Mouse (Mus musculus): ENCODE measurements around the gene Ank3.

The Ank3 gene

GRCm38 (mm10) chr10:69672545-69672944, 274.0 kb downstream of the Ank3 start:
- DNase-seq, result no peak

DNA sequence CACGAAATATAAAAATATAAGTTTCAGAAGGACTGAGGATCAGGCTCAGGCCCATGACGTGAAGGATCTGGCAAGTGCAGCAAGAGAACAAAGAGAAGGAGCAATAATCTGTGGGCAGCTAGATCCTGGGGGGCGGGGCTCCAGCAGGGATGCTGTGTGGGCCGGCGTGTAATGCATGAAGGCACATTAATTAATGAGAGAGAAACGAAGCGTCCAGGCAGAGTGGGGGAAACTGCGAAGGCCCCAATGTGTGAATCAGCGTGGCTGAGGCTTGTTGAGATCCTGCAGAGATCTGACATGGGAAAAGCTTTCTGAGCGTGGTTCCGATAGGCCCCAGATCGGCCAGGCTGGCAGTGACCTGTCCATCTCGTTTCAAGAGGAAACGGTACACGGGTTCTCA, 279.7 kb downstream of the Ank3 start:
- no peak for DNase-seq

DNA sequence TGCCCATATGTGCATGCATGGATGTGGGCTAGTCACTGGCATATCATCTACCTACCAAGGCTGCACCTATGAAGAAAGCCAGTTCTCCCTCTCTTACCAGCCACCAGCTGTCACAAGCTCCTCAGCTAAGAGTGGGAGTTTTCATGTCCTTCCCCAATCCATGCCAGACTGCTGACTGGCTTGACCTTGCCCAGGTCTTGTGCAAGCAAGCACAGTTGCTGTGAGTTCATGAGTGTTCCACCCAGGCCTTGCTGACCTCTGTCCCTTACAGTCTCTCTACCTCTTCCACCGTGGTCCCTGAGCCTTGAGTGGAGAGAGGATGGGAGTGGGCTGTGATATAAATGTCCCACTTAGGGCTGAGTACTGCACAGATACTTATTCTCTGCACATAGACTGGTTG, 287.8 kb downstream of the Ank3 start:
- DNase-seq, result no peak

DNA sequence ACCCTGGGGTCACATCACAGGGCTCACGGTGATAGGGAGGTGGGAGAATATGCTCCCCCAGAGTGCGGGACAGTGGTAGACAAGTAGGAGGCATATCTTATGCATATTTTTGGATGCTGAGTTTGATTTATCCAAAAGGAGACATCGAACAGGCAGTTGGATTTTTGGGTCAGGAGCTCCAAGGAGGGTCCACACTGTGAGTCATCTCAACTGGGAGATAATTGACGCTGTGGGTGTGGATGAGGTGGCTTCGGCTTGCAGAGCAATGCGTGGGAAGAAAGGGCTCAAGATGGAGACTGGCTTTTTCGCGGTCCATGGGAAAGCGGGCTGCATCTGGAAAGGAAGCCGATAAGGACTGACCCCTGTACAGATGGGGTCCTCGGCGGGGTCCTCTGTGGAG, 290.5 kb downstream of the Ank3 start:
- no peak for DNase-seq

GRCm38 (mm10) chr10:69690131-69690960, 291.8 kb downstream of the Ank3 start:
- no peak for DNase-seq

DNA sequence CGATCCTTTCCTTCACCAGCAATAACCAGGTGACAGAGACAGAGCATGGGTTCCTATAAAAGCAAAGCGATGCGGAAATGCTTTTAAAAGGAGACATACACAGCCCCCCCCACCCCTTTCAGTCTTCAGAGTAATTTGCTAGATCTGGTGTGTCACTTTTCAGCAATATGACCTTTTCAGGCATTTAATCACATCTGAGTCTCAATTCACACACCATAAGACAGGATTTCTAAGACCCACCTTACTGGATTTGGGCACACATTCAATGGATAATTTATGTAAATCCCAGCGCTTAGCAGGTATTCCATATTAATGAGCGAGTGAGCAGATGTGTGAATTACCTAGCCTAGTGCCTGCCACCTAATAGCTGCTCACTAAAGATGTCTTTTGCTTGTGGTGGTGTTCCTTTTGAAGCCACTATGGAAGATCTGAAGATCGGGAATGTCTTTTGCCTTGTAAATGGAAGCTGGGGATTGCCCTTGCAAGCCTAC, 292.4 kb downstream of the Ank3 start:
- no peak for DNase-seq

DNA sequence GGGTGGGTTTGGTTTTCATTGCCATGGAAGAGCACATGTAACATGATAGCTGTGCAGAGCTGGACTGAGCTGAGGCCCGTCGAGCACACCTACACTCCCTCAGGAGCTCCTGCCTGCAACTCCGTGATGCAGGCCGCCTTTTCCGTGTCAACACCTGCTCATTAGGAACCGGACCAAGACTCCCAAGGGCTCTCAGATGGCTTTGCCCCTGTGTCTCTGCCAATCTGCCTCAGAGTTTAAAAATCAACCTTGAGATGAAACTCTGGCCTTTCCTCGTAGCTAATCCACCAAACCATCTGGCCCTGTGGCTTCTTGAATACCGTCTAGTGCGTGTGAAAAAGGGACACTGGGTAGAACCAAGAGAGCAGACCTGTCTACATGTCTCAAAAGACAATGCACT, 297.4 kb downstream of the Ank3 start:
- DNase-seq, result no peak

DNA sequence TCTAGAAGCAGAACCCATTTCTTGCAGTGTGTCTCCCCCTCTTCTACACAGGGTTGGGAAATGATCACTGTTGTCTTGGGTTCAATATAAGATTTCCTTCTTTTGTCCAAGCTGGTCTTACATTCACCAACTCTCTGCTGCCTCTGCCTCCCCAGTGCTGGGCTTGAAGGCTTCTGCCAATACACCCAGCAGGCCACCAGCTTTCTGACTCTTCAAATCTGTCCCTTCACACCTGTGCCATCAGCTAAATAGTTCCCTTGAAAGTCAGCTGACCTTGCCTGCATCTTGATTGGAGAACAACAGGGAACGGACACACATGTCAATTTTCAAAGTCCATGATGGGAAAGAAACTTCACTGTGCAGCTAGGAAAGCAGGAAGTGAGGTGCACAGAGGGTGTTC, 300.1 kb downstream of the Ank3 start:
- DNase-seq, result no peak

DNA sequence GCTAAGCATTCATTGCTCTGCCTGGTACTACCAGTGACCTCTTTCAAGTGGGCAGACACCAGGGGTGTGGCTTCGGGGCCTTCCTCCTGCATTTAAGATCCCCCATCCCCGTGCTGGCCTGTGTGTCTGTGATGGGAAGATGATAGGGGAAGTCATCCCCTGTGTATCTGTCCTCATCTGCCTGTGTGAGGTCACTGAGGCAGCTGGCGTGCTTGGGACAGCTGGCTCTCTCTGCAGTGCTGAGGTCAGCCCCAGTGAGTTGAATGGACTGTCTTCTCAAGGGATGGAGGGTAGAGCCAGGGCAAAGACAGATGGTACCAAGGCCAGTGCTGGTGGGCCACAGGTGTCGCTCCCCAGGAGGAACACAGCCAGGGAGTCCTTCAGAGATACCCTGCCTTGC, 302.7 kb downstream of the Ank3 start:
- no peak for DNase-seq

DNA sequence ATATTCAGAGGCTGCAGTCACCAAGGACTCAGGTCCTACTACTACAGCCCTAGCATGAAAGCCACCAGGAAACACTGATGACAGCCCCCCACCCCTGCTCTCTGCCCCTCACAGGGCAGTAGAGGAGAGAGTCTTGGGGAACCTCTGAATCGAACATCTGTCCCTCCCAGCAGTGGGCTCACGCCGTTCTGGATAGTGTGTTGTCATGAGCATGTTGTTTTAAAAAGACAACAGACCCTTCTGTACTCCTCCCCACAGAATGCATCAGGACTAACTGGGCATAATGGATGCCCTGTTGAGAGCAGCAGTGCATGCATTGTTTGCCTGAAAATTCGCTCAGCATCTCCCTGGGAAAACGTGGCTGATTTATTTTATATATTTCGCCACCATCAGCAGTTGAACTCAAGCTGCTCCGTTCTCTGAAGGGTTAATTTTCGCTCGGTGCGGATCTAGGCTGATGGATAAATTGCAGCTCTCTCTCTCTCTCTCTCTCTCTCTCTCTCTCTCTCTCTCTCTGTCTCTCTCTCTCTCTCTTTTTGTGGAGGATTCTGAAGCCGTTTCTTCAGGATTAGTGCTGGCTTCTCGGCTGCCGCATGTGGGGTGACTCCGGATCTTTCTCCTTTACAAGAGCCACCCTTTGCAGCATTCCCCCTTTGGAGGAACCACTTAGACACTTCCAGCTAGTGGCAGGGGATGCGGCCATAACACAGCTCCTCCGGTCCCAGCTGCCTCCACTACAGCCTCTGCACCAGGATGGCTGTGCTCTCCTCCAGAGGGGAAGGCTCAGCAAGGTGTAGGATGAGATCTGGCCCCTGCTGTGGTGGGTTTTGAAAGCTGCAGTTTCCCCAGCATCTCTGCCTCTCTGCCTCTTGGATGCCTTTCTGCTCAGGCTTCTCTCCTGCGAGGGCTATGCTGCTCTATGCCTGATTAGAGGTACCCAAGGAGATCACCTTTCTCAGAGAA, 307.5 kb downstream of the Ank3 start:
- DNase-seq, result no peak

DNA sequence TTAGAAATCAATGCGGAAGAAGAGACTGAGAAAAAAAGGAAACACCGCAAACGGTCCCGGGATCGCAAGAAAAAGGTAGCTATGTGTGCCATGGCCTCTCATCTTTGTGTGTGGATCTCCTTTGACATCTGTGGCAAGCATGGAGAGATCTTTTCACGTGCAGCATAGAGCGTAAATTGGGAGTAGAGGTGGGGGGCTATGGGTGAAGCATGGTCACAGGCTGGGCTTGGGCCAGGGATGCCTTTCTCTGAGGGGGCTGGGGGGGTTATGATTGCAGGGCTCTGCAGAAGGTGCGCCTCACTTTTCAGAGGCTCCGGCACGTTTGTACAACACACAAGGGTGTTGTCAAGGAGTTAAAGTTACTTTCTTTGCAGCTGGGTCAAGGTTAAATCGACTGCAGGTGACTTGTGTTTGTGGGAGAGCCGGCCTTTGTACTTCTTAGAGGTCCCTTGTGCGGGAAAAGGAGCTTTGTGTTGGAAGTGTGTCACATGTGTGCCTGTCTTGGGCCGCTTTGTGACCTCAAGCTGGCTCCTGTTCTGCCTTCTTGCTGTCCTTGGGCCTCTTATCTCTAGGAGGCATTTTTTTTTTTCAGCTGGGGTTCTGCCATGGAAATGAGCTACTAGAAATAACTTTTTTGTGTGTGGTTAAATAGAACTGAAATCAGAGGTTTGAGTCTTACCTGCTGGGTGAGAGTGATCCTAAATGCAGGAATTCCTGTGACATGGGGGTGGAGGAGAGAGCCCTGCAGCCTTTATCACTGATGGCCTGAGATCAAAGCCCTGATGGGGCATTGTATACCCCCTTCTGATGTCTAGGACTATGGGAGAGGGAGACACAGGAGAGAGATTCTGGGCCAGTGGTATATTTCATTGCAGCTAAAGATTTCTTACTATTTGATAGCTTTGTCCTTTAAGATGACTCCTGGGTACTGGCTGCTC, 308.5 kb downstream of the Ank3 start:
- DNase-seq, result no peak

DNA sequence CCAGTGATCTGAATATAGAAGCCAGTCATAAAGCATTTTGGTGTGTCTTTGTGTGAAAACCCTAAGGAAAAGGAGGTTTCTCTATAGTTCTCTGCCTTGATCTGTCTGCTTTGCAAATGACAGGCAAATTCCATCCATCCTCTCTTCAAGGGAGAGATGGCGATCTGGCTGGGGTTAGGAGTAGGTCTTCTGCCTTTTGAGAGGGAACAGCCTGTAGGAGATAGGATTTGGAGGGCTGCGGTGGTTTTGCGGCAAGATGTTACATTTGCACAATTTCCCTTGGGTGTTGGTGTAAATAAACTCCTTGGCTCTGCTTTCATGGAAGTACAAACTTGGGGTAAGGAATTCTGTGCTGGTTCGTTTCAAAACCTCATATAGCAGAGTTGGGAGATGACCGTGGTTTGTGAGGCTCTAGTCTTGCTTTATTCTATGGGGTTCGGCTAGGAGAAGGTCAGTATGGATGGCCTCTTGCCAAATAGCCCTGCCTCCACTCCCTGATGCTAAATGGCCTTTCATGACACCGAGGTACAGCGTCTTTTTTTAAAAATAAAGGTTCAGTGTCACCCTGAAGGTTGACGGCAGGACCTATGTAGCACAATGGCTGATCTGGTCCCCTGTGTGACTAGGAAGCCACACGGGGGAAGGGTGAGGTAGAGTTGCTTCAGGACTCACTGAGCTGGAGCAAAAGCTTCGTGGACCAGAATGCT, 309.4 kb downstream of the Ank3 start:
- DNase-seq, result no peak

DNA sequence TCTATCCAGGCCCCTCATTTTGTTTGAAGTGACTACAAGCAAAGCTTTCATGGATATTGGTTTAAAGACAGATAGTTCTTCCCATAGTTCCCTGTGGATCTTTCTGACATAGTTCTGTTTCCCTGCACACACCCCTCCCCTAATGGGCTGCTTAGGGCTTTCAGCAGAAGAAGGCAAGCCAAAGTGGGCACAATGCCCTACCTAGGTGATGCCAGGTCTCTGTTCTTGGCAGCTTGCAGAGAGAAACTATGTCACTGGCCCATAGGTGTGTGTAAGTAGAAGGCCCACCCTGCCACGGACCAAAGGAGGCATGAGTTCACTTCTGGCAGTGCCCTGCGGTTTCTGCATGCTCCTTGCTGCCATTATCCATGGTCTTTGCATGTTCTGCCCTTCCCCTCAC, 311.1 kb downstream of the Ank3 start:
- DNase-seq, result no peak

GRCm38 (mm10) chr10:69710802-69711201, 312.2 kb downstream of the Ank3 start:
- no peak for DNase-seq

- no peak for DNase-seq
Measured at GRCm38 (mm10) chr10:69716907-69717306, 318.3 kb downstream of the Ank3 start.

DNA sequence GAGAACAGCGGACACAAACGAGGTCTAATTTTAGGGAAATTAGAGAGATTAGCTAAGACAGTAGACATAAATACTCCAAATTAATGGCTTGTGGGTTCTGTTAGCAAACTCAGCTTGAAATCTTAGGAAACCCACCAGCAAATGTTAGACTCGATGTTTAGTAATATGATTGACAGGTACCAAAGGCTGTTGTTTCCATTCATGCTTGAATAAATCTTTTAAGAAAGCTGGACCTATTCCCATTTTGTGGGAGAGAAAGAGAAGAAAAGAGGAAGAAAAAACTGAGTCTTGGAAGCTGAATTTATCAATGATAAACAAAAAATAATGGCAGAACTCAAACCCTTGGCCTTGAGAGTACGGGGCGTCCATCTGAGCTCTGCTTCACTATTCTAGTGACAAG, 320.8 kb downstream of the Ank3 start:
- DNase-seq, result no peak

DNA sequence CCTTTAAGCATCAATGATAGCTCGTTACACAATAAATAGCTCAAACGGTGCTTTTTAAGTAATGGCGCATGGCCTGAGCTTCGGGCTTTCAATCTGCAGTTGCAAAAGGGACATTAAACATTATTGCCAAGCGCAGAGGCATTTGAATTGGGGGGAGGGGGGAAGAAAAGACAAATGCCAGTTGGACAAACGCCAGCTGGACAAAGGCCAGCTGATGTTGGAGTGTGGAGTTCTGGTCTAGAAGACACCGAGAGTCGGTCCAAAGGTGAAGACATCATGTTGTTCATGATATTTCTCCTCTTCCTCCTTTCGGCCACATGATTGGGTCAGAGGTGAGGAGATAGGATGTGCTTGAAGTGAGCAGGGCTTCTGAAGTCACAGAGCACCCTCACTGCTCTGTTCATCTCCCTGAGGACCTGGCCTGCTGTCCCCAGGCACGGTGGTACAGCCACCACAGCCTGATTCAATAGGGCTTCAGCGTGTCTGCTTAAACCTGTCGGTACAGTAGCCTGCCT, 321.4 kb downstream of the Ank3 start:
- no peak for DNase-seq

DNA sequence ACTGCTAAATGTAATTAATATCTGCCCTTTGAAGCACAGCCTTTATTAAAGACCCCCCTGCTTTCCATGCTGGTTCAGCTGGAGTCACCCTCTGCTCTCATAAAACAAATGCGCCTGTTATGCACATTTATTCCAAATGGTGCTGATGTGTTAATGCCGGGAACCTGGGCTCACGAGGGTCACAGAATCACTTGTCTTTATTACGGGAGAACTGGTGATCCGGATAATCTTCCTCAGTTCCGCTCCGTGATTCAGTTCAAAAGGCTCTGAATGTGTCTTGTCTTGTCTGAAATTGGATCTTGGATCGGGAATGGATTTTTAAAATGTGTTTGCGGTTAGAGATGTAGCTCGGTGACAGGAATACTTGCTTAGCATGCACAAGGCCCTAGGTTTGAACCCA, 321.9 kb downstream of the Ank3 start:
- no peak for DNase-seq

GRCm38 (mm10) chr10:69720899-69721490, 322.4 kb downstream of the Ank3 start:
- DNase-seq, result no peak

GRCm38 (mm10) chr10:69724159-69724558, 325.6 kb downstream of the Ank3 start:
- no peak for DNase-seq

DNA sequence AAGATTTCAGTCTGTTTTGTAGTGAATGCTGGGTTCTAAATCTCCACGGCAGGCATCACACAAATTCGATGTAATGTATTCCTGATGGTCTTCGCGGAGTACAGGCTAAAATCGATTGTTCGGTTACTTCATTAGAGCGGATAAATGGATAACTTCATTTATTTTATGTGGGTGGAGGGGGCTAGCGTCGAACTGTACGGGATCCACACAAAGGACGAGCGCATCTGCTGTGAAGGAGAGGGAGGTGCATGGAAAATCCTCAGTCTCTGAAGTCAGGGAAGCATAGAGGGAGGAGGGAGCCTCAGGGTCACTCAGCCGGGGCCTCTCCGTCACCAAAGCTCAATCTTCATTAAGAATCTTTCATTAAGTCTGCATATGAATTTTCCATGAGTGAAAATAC, 326.5 kb downstream of the Ank3 start:
- DNase-seq, result no peak

Data from spleen, adult 18-20 months (tissue).